Mouse (Mus musculus) thymus, postnatal 0 days (tissue): ENCODE measurements around the gene Rapgef3. TPM values are rescaled to one million over a fixed set of nuclear protein-coding genes. Genes with fewer than 3 reads are reported as not detected.

Experiments
- DNase-seq: peaks from one replicate; pipeline ENCODE4 v3.0.0-alpha.2; 2015; ENCODE audit warnings: low spot score
- polyA plus RNA-seq: library from polyadenylated mRNA; unstranded; fragments of >200 nt; fragmentation: Nextera tagmentation; extraction: Ambion mirVana; gene quantifications from 2 replicates; pipeline ENCODE4 v1.2.1, GENCODE M21; 2015

Rapgef3 gene
- polyA plus RNA-seq, 1 experiment from 2014 or later, result 72.6 TPM

GRCm38 (mm10) chr15:97723536-97724345 is 44.0 kb downstream of the Rapgef3 start:
- DNase-seq, result no peak

DNA sequence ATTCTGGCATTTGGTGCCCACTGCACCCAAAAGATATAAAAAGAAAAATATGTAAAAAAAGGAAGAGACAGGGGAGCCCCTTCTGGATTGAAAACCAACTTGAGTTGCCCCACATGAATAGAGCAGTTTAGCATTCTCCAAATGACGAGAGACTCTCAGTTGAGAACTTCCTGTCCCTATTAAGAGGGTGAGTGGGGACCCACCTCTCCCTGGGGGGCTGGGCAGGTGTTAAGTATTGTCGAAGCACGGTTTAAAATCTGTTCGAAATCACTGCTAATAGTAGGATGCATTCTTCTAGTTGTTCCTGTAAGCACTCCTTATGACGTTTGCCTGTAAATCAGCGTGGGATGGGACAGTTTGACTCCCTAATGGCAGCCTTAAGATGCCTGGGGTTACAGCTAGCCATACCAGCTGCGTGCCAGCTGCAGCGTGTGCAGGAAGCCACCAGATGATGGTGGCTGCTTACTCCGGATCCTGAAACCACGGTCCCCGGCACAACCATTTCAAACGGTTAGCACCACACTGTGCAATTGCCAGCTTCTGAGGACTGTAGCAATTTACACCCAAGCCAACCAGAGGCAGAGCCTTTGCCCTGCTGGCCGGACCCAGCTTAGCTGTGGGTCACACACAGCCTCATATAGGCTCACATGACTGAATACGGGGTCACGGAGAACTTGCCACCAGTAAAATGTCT is 46.6 kb downstream of the Rapgef3 start:
- DNase-seq, result peak; percentile 89

DNA sequence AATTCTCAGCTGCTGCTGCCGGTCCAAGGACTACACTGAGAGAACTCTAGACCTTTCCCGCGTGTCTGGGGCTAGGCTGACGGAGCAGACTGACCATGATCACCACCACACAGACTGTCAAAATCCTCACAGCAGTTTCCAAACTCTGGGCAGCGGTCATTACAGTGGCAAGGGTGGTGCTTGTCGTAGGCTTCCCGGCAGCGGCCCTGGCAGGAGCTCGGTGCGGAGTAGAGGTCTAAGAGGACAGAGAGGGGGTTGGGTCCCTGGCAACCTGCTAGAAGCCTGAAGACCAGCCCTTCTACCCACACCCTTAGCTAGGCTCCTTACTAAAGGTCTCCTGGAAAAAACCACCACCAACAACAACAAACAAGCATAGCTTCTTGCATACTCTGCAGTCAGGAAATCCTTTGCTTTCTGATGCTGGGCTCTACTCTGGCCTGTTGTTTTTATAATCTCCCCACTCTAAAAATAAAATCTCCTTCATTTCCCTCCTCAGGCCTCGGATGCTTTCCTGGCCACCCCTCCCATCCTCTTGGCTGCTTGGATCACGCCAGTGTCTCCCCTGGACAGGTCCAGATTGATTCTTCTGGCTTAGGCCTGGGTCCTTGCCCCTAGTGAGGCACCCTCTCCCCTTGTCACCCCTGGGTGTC is 47.6 kb downstream of the Rapgef3 start:
- DNase-seq, result peak; percentile 16

- peak; percentile 44 for DNase-seq
Measured at GRCm38 (mm10) chr15:97719494-97719893, 48.3 kb downstream of the Rapgef3 start.

GRCm38 (mm10) chr15:97718535-97719155 is 49.1 kb downstream of the Rapgef3 start:
- peak; percentile 36 for DNase-seq

DNA sequence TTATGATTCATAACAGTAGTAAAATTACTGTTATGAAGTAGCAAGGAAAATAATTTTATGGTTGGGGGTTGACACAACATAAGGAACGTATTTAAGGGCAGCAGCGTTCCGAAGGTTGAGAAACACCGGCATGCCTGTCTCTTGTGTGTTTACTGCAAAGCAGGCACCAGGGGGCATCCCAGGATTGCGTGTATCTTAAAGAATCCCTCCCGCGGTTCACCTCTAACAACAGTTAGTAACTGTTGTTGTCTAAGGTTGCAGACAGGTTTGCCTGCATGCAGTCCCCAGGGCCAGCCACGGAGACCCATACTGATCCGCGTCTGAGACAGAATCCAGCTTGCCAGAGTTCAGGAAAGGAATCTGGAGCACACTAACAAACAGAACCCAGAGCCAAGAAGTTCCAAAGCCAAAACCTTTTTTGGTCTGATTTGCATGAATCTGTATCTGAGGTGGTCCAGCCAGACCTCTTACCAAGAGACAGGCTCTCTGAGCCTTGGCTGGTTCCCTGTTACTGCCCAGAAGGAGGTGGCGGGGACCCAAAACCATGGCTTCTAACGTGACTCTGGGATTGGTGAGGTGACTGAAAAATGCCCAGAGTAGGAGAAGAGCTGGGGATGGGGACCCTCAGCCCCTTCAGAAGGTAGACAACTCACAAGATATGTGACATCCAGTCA is 49.8 kb downstream of the Rapgef3 start:
- peak; percentile 89 for DNase-seq

DNA sequence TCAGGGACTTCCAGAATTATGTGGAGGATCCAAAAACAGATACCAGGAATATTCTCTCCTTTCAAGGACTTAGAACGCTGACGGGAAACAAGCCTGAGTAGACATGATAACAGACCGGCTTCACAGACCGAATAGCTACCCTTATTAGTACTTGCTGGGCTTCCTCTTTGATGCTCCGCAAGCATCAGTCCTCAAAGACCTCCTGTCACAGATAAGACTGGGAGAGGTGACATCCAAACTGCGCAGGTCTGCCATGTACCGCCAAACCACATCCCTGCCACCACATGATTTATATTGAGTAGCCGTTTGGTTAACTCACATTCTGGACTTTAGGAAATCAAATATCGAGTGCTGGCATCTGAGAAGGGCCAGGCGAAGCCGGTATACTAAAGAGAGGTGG is 51.0 kb downstream of the Rapgef3 start:
- DNase-seq, result no peak

- DNase-seq, result no peak
Measured at GRCm38 (mm10) chr15:97715734-97716133, 52.0 kb downstream of the Rapgef3 start.

DNA sequence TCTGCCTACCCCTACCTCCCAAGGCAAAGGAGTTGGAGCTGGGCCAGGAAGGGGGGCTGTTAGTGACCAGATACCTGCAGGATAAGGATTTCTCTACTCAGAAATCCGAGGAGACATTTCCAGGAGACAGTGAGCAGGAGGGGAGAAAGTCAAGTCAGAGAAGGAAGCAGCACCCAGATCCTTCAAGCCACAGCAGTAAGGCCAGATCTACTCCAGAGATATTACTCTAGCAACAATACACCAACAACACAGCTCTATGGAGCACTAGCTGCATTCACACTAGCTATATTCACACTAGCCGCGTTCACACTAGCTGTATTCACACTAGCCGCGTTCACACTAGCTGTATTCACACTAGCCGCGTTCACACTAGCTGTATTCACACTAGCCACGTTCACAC is 52.7 kb downstream of the Rapgef3 start:
- DNase-seq, result no peak

DNA sequence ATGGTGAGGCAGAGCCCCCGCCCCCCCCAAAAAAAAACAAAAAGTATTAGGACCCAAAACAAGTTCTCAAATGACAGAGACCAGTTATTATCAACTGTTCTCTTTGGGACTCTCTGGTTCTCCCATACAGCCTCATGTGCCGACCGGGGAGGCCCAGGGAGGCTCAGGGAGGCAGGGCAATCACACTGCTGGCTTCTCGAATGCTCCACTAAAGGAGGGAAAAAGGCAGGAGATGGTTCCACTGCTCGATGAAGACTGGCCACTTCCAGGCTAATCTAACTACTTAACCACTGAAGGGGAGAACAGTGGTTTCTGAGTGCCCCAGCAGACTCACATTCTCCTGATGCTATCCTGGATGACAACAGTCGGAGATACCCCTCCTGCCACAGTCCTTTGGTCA is 55.2 kb downstream of the Rapgef3 start:
- no peak for DNase-seq

- DNase-seq, result no peak
Measured at GRCm38 (mm10) chr15:97710906-97711305, 56.9 kb downstream of the Rapgef3 start.

DNA sequence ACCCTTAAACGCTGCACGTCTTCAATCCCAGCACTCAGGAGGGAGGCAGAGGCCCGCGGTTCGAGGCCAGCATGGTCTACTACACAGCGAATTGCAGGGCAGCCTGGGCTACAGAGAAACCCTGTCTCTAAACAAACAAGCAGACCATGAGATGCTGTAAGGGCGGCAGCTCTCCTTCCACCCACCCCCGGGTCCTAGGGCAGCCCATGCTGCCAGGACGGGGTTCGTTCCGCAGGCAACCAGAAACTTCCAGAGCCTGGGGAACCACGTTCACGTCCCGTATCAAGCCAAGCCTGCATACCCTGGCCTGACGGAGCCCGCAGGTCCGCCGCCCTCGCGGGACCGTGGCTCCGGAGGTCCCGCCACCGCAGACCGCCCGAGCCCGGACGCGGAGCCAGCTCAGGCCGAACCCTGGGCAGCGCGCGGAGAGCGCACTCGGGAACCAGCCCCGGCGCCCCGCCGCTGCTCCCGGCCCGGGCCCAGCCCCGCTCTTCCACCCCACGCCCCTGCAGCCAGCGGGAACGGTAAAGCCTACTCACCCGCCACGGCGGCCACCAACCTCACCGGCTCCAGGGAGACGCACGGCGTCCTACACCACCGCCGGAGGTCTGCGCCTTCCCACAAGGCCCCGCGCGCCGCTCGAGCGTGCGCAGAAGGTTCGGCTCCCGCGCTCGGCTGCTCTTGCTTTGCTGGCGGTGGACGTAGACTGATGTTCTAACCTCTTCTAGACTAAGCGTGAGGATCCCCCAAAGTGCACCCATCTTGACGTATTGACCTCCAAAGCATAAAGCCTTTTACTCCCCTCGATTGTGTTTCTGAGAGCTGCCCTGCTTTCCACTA is 62.3 kb downstream of the Rapgef3 start, which contains the start of gene Rpap3:
Rpap3 (minus strand) TSS at position 615 of the 840 bp plus-strand sequence.
- peak; percentile 86 for DNase-seq

- DNase-seq, result no peak
Measured at GRCm38 (mm10) chr15:97696616-97697015, 71.2 kb downstream of the Rapgef3 start.

Other genes starting within 250 kb of the Rapgef3 start
- 31.1 and 31.7 TPM in 2 replicates for gene Rpap3, start 62.1 kb downstream of the Rapgef3 start, polyA plus RNA-seq
- gene Endou, start 36.6 kb downstream of the Rapgef3 start, polyA plus RNA-seq, result 159 and 186 TPM in 2 replicates
- gene Slc48a1, start 10.5 kb upstream of the Rapgef3 start, polyA plus RNA-seq, result 44.5 and 48.3 TPM in 2 replicates
- gene Hdac7, start 76.5 kb upstream of the Rapgef3 start, polyA plus RNA-seq, result 111 and 122 TPM in 2 replicates
- 2.2 and 2.5 TPM in 2 replicates for gene Vdr, start 142.7 kb upstream of the Rapgef3 start, polyA plus RNA-seq
- gene Tmem106c, start 196.2 kb upstream of the Rapgef3 start, polyA plus RNA-seq, result 39.0 and 40.9 TPM in 2 replicates
- 0.28 and 0.36 TPM in 2 replicates for gene Col2a1, start 236.7 kb upstream of the Rapgef3 start, polyA plus RNA-seq